Mouse (Mus musculus) limb, embryonic 12.5 days (tissue): Measurements from ENCODE around the gene Smpdl3a. TPM values are rescaled to one million over a fixed set of nuclear protein-coding genes. Genes with fewer than 3 reads are reported as not detected.
A peak's percentile ranks its signal among the peaks of the same experiment; 100 is the strongest.

Experiments
- ATAC-seq: fragments of 200-750 bp; cut with Nextera tagmentation; 2 replicates; pipeline ENCODE4 v1.8.0; 2017; ENCODE audit warnings: low read depth, moderate TSS enrichment; ENCODE audit not compliant: insufficient number of reproducible peaks, insufficient read depth, low FRiP score, low TSS enrichment
- H3K27ac ChIP-seq: fragments of 300-500 bp; sonication (generic); 2 replicates; pipeline ENCODE4 v1.5.1; 2016; ENCODE audit warnings: mild to moderate bottlenecking, moderate library complexity
- H3K27me3 ChIP-seq: fragments of 300-500 bp; sonication (generic); 2 replicates; pipeline ENCODE4 v1.6.1; 2016; ENCODE audit warnings: mild to moderate bottlenecking, moderate library complexity
- H3K36me3 ChIP-seq: fragments of 300-500 bp; sonication (generic); 2 replicates; pipeline ENCODE4 v1.6.1; 2016; ENCODE audit warnings: mild to moderate bottlenecking, moderate library complexity
- H3K4me1 ChIP-seq: fragments of 300-500 bp; sonication (generic); replicated peaks from 2 replicates; pipeline ENCODE4 v1.6.1; 2016
- H3K4me2 ChIP-seq: fragments of 300-500 bp; sonication (generic); 2 replicates; pipeline ENCODE4 v1.6.1; 2016; ENCODE audit warnings: mild to moderate bottlenecking, moderate library complexity
- H3K4me3 ChIP-seq: fragments of 300-500 bp; sonication (generic); replicated peaks from 2 replicates; pipeline ENCODE4 v1.5.1; 2016; ENCODE audit warnings: mild to moderate bottlenecking
- H3K9ac ChIP-seq: fragments of 300-500 bp; sonication (generic); replicated peaks from 2 replicates; pipeline ENCODE4 v1.6.1; 2016; ENCODE audit warnings: mild to moderate bottlenecking, moderate library complexity
- H3K9me3 ChIP-seq: fragments of 300-500 bp; sonication (generic); 2 replicates; pipeline ENCODE4 v1.6.1; 2016; ENCODE audit warnings: mild to moderate bottlenecking, moderate library complexity
- WGBS: fragments of 180-500 bp; shearing (Covaris S2); methylation state at CpG from one replicate; pipeline ENCODE4 v1.1.7; 2016; 5-methylcytosine and 5-hydroxymethylcytosine counted together
- polyA plus RNA-seq: library from polyadenylated mRNA; unstranded; fragments of >200 nt; fragmentation: Nextera tagmentation; extraction: Ambion mirVana; gene quantifications from 2 replicates; pipeline ENCODE4 v1.2.1, GENCODE M21; 2016

Smpdl3a gene
- polyA plus RNA-seq, 1 experiment from 2014 or later = 7.9 TPM

DNA sequence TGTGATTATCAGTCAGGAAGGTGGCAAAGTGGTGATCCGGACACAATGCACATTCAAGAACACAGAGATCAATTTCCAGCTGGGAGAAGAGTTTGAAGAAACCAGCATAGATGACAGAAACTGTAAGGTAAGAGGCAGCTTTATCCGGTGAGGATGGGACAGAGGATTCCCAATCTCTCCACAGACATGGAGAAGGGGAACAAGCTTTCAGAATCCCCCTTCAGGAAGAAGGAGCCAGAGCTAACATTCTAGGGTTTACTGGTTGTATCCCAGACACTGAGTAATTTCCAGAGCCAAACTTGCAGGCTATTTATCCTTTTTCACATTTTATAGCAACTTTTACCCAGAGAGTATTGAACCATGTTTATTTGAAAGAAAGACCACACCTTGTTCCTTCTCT is 8.6 kb upstream of the Smpdl3a start:
- no peak overlapping the region for H3K4me3 ChIP-seq
- H3K4me2 ChIP-seq = no peak overlapping the region
- H3K9me3 ChIP-seq = no peaks in the 10 kb centered on the region
- H3K36me3 ChIP-seq = no peaks in the 10 kb centered on the region
- peaks cover 14% of the 10 kb centered on the region for H3K4me1 ChIP-seq
- ATAC-seq = no peak
- no peaks in the 10 kb centered on the region; the same call in 1 of the 2 replicates for H3K27me3 ChIP-seq
- H3K27ac ChIP-seq = no peak overlapping the region
- H3K9ac ChIP-seq = no peak overlapping the region
- 70% methylated on average over 2 of the region's 2 CpGs for WGBS

DNA sequence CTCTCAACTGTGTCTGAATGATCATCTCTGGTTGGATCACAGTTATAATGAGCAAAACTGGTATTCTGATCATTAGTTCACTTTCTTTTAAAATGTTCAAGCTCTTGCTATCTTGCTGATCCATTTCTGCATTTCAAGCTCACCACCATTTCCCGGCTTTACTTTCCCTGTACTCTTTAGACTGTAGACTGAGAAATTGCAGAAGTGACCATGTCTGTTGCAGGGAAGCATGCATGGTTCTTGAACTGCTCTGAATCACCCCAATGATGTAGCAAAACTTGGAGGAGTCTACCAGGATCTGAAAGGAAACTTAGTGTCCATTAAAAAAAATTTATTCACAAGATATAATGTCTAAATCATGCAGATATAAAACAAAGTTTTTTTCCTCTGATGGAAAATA is 1.2 kb upstream of the Smpdl3a start:
- WGBS = 89% methylated on average over 1 of the region's 1 CpGs
- peaks cover 16% of the 10 kb centered on the region for H3K4me1 ChIP-seq
- 0 out of 2 replicates have a peak, but pooled peaks cover 2% of the 10 kb centered on the region for H3K27me3 ChIP-seq
- H3K4me3 ChIP-seq = no peak overlapping the region
- H3K36me3 ChIP-seq = no peaks in the 10 kb centered on the region
- ATAC-seq = no peak
- H3K4me2 ChIP-seq = no peak overlapping the region
- no peak overlapping the region for H3K27ac ChIP-seq
- H3K9ac ChIP-seq = no peak overlapping the region
- H3K9me3 ChIP-seq = no peaks in the 10 kb centered on the region

DNA sequence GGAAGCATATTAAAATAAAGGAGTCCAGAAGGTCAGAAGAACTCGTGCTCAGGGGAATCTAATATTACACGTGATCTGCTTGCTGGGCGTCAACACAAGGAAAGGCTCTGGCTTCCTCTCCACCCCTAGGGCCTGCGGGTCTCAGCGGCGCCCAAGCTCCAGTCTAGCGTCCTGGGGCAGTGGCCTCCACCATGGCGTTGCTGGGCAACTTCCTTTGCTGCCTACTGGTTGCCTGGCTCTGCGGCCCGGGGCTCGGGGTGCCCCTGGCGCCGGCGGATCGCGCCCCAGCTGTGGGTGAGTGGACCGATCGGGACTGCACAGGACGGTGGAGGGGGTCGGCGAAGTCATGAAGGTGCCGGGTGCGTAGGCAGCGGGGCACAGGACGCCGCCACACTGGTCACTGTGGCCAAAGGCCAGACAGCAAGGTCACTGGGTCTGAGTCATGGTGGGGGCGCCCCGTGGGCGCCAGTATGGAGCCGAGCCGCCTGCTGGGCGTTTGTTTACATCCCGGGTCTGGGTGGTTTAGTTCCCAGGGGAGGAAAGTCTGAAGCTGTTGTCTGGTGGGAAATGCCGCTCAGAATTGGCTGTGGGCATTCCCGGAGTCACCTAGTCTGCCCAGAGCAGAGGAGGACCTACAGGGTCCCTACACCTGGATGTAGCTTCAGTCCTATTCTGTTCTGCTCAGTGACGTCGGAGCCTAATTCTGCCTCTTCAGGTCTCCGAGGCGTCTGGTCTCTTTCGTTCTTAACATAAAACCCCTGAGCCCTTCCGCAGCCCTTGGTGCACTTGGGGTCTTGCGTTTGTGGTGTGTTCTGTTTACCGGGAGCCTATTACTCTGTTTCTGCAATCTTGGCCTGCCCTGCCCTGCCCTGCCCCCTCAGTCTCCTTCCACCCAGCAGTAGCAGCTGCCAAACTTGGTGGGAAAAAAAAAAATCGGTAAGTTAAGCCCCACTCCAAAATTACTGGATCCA is 641 bp downstream of the Smpdl3a start:
- H3K4me1 ChIP-seq = peaks cover 16% of the 10 kb centered on the region
- WGBS = under 1% methylated on average over 44 of the region's 44 CpGs
- H3K36me3 ChIP-seq = no peaks in the 10 kb centered on the region
- H3K27ac ChIP-seq = 0 out of 2 replicates have a peak overlapping the region, but pooled peaks have one; percentile 37
- H3K9ac ChIP-seq = peak overlapping the region; percentile 61
- ATAC-seq = peak; percentile 78
- 0 out of 2 replicates have a peak, but pooled peaks cover 2% of the 10 kb centered on the region for H3K27me3 ChIP-seq
- peak overlapping the region; percentile 98 for H3K4me2 ChIP-seq
- no peaks in the 10 kb centered on the region for H3K9me3 ChIP-seq
- H3K4me3 ChIP-seq = peak overlapping the region; percentile 60

DNA sequence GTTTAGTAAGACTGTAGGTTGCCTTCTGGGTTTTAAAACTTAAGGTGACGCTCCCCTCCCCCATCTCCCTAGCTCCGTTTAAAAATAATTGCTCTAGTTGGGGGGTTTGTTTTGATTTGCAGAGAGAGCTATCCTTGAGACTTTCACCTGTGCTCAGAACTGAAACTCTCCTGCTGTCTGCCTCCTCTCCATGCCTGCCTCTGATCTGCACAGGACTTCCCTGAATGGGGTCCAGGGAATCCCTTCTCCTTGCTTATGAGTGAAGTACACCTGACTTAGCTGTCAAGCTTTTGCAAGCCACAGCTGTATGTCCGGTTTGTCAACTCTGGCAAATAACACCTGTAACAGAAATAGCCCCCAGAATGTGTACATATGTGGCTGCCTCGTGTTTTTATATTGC is 1.4 kb downstream of the Smpdl3a start:
- Histone ChIP-seq H3K27ac (no peak overlapping the region), H3K4me2 (peak overlapping the region; percentile 98), H3K9me3 (no peaks in the 10 kb centered on the region), H3K36me3 (no peaks in the 10 kb centered on the region), H3K27me3 (0 out of 2 replicates have a peak, but pooled peaks cover 2% of the 10 kb centered on the region), H3K9ac (peak overlapping the region; percentile 61; the same call in 1 of the 2 replicates), H3K4me1 (peaks cover 16% of the 10 kb centered on the region), H3K4me3 (peak overlapping the region; percentile 60)
- 23% methylated on average over 4 of the region's 4 CpGs for WGBS
- ATAC-seq = no peak

DNA sequence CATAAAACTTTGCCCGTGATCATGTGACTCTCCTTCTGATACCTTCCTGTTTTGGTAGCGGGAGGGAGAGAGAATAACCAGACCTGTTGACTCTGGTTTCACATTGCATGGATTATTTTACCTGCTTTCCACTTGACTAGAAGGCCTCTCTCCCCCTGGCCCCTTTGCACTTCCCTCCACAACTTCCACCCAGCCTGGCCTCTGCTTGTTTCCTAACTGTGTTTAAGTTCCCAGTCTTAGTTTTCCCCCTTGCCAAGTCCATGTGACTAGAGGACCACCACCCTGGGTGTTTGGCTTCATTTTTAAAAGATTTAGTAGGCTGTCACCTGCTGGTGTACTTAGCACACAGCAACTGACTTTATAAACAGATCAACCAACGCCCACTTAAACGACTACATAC is 1.9 kb downstream of the Smpdl3a start:
- ATAC-seq = peak; percentile 27; the same call in 1 of the 2 replicates
- Histone ChIP-seq H3K4me3 (no peak overlapping the region), H3K36me3 (no peaks in the 10 kb centered on the region), H3K27me3 (0 out of 2 replicates have a peak, but pooled peaks cover 2% of the 10 kb centered on the region), H3K27ac (no peak overlapping the region), H3K9ac (no peak overlapping the region), H3K4me1 (peaks cover 16% of the 10 kb centered on the region), H3K9me3 (no peaks in the 10 kb centered on the region), H3K4me2 (peak overlapping the region; percentile 98)
- WGBS = 39% methylated on average over 4 of the region's 4 CpGs

DNA sequence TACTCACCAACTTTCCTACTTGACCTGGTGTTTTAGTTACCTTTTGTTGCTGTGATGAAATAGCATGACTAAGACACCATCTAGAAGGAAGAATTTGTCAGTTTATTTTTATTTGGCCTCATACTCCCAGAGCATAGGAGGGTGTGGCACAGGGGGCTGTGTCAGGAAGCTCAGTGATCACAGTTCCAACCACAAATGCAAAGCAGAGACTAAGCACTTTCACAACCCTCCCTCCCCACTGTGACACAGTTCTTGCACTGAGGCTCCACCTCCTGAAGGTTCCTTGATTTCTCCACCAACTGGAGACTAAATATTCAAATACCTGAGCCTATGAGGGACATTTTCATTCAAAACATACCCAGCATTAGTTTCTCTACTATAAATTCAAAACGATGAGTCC is 5.4 kb downstream of the Smpdl3a start:
- Histone ChIP-seq H3K27me3 (no peaks in the 10 kb centered on the region), H3K27ac (no peak overlapping the region), H3K4me2 (no peak overlapping the region), H3K9ac (no peak overlapping the region), H3K36me3 (no peaks in the 10 kb centered on the region), H3K4me3 (no peak overlapping the region), H3K9me3 (no peaks in the 10 kb centered on the region), H3K4me1 (peaks cover 15% of the 10 kb centered on the region)
- ATAC-seq = no peak
- 88% methylated on average over 1 of the region's 1 CpGs for WGBS

DNA sequence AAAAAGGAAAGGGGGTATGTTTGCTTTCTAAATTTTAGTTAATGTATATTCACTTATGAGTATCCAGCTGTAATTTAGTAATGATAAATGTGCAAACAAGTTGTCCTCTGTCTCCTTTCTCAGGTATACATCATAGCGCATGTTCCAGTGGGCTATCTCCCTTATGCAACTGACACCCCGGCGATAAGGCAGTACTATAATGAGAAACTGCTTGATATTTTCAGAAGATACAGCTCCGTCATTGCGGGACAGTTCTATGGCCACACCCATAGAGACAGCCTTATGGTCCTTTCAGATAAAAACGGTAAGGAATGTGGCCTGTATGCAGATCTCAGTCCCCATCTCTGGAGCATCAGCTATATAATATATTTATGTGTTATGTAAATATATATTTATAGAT is 13.6 kb downstream of the Smpdl3a start:
- Histone ChIP-seq H3K27me3 (no peaks in the 10 kb centered on the region), H3K36me3 (no peaks in the 10 kb centered on the region), H3K27ac (no peak overlapping the region), H3K4me2 (no peak overlapping the region), H3K9ac (no peak overlapping the region), H3K4me1 (no peaks in the 10 kb centered on the region), H3K9me3 (no peaks in the 10 kb centered on the region), H3K4me3 (no peak overlapping the region)
- ATAC-seq = no peak
- 90% methylated on average over 6 of the region's 6 CpGs for WGBS

DNA sequence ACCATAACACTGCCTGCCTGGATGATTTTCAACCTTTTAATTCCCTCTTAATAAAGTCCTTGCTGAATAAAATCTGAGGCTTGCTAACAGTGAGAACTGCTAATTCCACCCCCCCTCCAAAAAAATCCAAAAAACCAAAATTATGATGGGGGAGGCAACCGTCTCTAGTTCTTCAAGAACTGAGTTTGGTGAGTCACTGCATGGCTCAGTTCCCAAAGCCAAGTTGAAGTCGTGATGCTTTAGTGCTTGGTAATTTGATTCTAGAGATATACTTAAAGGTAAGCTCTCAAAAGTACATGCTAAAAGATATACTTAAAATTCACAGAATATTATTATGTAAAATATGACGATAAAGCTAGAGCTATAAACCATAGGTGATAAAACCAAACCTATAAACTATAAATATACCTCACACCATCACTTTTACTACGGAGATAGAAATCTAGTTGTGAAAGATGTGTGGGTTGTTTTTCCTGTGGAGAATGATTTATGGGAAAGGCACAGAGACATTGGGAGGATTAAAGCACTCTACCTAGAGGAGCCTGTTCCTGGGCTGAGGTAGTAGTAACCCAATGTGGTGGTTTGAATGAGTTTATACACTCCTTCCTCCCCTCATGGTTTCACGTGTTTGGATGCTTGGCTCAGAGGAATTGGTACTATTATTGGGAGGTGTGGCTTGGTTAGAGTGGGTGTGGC is 18.2 kb downstream of the Smpdl3a start:
- Histone ChIP-seq H3K36me3 (no peaks in the 10 kb centered on the region), H3K9ac (no peak overlapping the region), H3K27me3 (no peaks in the 10 kb centered on the region), H3K4me1 (no peaks in the 10 kb centered on the region), H3K27ac (no peak overlapping the region), H3K4me2 (no peak overlapping the region), H3K9me3 (no peaks in the 10 kb centered on the region), H3K4me3 (no peak overlapping the region)
- WGBS = 83% methylated on average over 5 of the region's 5 CpGs
- no peak for ATAC-seq

DNA sequence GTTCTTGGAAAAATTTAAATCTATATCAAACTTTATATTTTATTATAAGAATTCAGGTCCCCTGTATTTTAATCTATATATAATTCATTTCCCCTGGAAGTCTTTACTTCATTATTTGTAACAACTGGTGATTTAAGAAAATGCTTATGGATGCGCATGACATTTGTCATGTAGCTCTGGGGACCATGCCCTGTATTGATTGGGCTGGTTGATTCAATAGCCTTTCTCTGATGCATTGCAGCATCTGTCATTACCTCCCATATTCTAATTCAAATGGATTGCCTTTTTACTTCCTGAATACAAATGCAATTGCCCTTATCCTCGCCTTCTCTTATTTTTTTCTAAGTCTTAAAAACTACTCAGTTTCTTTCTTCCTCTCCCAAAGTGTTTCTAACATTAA is 20.2 kb downstream of the Smpdl3a start:
- Histone ChIP-seq H3K4me2 (no peak overlapping the region), H3K9ac (no peak overlapping the region), H3K27me3 (no peaks in the 10 kb centered on the region), H3K36me3 (no peaks in the 10 kb centered on the region), H3K9me3 (no peaks in the 10 kb centered on the region), H3K4me1 (no peaks in the 10 kb centered on the region), H3K4me3 (no peak overlapping the region), H3K27ac (no peak overlapping the region)
- ATAC-seq = no peak
- whole genome bisulfite sequencing = 91% methylated on average over 2 of the region's 2 CpGs

DNA sequence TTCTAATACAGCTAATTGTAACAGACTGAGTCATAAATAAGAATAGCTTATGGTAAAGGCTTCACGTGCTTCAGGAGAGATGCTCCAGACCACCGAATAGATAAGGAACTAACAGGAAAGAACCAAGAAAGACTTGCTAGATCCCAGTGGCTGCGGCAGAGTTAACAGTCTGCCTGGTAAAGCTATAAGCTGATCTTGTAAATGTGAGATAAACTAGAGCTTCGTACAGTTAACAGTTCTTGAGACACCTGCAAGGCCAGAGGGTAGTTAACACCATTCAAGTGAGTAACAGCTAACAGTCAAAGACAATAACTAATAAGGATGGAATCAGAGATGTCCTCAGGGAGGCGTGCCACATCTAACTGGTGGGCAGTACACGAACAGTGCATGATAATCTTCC is 21.7 kb downstream of the Smpdl3a start:
- H3K27ac ChIP-seq = no peak overlapping the region
- no peaks in the 10 kb centered on the region for H3K4me1 ChIP-seq
- no peak overlapping the region for H3K4me2 ChIP-seq
- H3K27me3 ChIP-seq = no peaks in the 10 kb centered on the region
- ATAC-seq = no peak
- H3K9ac ChIP-seq = no peak overlapping the region
- H3K9me3 ChIP-seq = no peaks in the 10 kb centered on the region
- WGBS = 78% methylated on average over 6 of the region's 6 CpGs
- H3K36me3 ChIP-seq = no peaks in the 10 kb centered on the region
- H3K4me3 ChIP-seq = no peak overlapping the region

DNA sequence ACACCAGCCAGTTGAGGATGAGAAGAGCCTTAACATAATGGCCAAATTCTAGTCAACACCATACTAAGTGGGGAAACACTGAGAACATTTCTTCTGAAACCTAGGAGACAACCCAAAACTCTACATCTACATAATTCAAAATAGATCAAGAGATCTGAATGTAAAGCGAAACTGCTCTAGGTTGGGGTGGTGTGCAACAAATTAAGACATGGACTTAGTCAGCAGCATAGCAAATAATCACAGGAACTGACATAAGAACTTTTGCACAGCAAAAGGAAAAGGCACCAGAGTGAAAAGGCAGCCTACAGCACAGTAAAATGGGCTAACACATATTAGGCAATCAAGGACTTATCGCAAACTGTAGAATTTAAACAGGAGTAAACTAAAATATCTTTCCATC is 25.1 kb downstream of the Smpdl3a start:
- no peak overlapping the region for H3K4me2 ChIP-seq
- no peaks in the 10 kb centered on the region for H3K36me3 ChIP-seq
- no peaks in the 10 kb centered on the region for H3K27me3 ChIP-seq
- no peak for ATAC-seq
- 94% methylated on average over 2 of the region's 2 CpGs for WGBS
- H3K9ac ChIP-seq = no peak overlapping the region
- no peak overlapping the region for H3K27ac ChIP-seq
- no peak overlapping the region for H3K4me3 ChIP-seq
- no peaks in the 10 kb centered on the region for H3K9me3 ChIP-seq
- H3K4me1 ChIP-seq = no peaks in the 10 kb centered on the region
